Mouse (Mus musculus): ENCODE results near the gene Glt1d1.

GRCm38 (mm10) chr5:127633666-127634065 is 1.6 kb downstream of the Glt1d1 start:
- no peak for TF ChIP-seq POLR2A (IDR thresholded peaks at IDR 0.05; ENCODE audit: borderline replicate concordance, insufficient read depth, low read length)
- no peak for TF ChIP-seq CTCF (IDR thresholded peaks at IDR 0.05; ENCODE audit: borderline replicate concordance, insufficient read depth, low read depth, low read length)
